In the genomic region with DNA sequence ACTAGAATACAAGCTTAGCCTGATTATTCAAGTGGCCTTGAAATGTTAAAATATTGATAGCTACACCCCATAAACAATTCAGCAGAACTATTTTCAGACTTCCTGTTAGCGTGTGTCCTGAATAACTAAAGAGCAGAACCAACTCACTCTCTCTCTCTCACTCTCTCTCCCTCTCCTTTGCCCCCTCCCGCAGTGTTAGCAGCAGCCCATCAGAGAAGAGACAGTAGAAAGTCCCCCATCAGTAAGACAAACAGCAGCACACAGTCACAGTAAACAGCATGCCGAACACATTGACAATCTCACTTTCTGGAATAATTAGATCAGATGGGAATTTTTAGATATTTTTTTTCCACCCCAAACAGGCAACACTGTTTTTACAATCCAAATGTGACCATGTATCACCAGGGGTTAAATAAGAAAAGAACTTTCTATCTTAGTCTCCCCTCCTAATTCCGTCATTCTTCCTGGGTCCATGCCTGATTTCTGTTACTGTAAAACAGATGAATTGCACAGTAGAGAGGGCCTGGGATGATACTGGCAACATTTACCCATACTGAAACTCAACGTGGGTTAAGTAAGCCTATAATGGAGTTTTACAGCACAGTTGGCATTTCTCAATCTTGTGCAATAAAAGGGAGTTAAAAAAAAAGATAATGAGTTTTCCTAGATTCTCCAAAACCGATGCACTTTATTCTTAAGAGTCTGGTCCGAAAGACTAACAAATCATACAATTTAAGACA, we compare ENCODE assay signal across 8 mouse cellular contexts. TPM values are rescaled to one million over a fixed set of nuclear protein-coding genes. Genes with fewer than 3 reads are reported as not detected.
DNase-seq lines count a peak whose midpoint lies in the region; ATAC-seq lines count a peak whose summit lies in the region.

No protein-coding gene starts in this region.

- H3K9me3 ChIP-seq in neural tube, embryonic 12.5 days, result no peaks in the 10 kb centered on the region
- no peaks in the 10 kb centered on the region for H3K9me3 ChIP-seq in embryonic facial prominence, embryonic 15.5 days (replicated peaks)
- 0 out of 2 replicates have a peak, but pooled peaks cover under 1% of the 10 kb centered on the region for H3K9me3 ChIP-seq in intestine, embryonic 14.5 days (ENCODE audit: control insufficient read depth, low read length)
- no peaks in the 10 kb centered on the region for H3K9me3 ChIP-seq in midbrain, embryonic 14.5 days (ENCODE audit: control insufficient read depth, low read length)

- H3K27me3 ChIP-seq in neural tube, embryonic 12.5 days (replicated peaks), result peaks cover 31% of the 10 kb centered on the region
- H3K27me3 ChIP-seq in embryonic facial prominence, embryonic 15.5 days, result no peaks in the 10 kb centered on the region
- H3K27me3 ChIP-seq in intestine, embryonic 14.5 days (replicated peaks; ENCODE audit: control insufficient read depth, insufficient read depth, low read length), result no peaks in the 10 kb centered on the region
- no peaks in the 10 kb centered on the region for H3K27me3 ChIP-seq in midbrain, embryonic 14.5 days (ENCODE audit: control insufficient read depth, insufficient read depth, low read length)

- DNase-seq in neural tube, embryonic 10.5 days (ENCODE audit: extremely low spot score, low spot score), result no peak
- no peak for DNase-seq in intestine, embryonic 14.5 days (ENCODE audit: low spot score)
- no peak for DNase-seq in midbrain, embryonic 14.5 days
- DNase-seq in frontal cortex, postnatal 14 days (ENCODE audit: low spot score in 2 of 2), result no peak
- no peak for DNase-seq in cerebellum, postnatal 4 days (ENCODE audit: low spot score in 2 of 2)
- no peak for DNase-seq in urinary bladder, postnatal 4 days (ENCODE audit: low spot score in 2 of 2)

- peak overlapping the region; percentile 92 for H3K4me2 ChIP-seq in neural tube, embryonic 12.5 days (replicated peaks)
- H3K4me2 ChIP-seq in embryonic facial prominence, embryonic 15.5 days (replicated peaks), result peak overlapping the region; percentile 95
- peak overlapping the region; percentile 97 for H3K4me2 ChIP-seq in intestine, embryonic 14.5 days (ENCODE audit: low read length)
- H3K4me2 ChIP-seq in midbrain, embryonic 14.5 days (ENCODE audit: low read length), result peak overlapping the region; percentile 93

- no peak overlapping the region for H3K4me3 ChIP-seq in neural tube, embryonic 12.5 days
- peak overlapping the region; percentile 76 for H3K4me3 ChIP-seq in embryonic facial prominence, embryonic 15.5 days (replicated peaks)
- peak overlapping the region; percentile 56 for H3K4me3 ChIP-seq in intestine, embryonic 14.5 days (ENCODE audit: low read depth, low read length)
- H3K4me3 ChIP-seq in midbrain, embryonic 14.5 days (replicated peaks; ENCODE audit: low read depth, low read length), result peak overlapping the region; percentile 82

- no peak for ATAC-seq in neural tube, embryonic 12.5 days (ENCODE audit: low FRiP score, low read depth)
- no peak for ATAC-seq in embryonic facial prominence, embryonic 15.5 days (ENCODE audit: insufficient number of reproducible peaks, low FRiP score, low TSS enrichment, low read depth)
- ATAC-seq in intestine, embryonic 14.5 days (replicated peaks; ENCODE audit: low FRiP score, low TSS enrichment, low read depth), result no peak
- no peak for ATAC-seq in midbrain, embryonic 14.5 days (ENCODE audit: low FRiP score, low TSS enrichment)

- no peaks in the 10 kb centered on the region; the same call in 1 of the 2 replicates for H3K36me3 ChIP-seq in neural tube, embryonic 12.5 days
- peaks cover 3% of the 10 kb centered on the region; the same call in 1 of the 2 replicates for H3K36me3 ChIP-seq in embryonic facial prominence, embryonic 15.5 days
- no peaks in the 10 kb centered on the region; the same call in 1 of the 2 replicates for H3K36me3 ChIP-seq in intestine, embryonic 14.5 days (ENCODE audit: control insufficient read depth, insufficient read depth, low read length)
- H3K36me3 ChIP-seq in midbrain, embryonic 14.5 days (ENCODE audit: control insufficient read depth, insufficient read depth, low read length), result no peaks in the 10 kb centered on the region

- peaks cover 16% of the 10 kb centered on the region for H3K4me1 ChIP-seq in neural tube, embryonic 12.5 days
- peaks cover 15% of the 10 kb centered on the region; the same call in 1 of the 2 replicates for H3K4me1 ChIP-seq in embryonic facial prominence, embryonic 15.5 days
- H3K4me1 ChIP-seq in intestine, embryonic 14.5 days (replicated peaks; ENCODE audit: control insufficient read depth, insufficient read depth, low read length), result peaks cover 3% of the 10 kb centered on the region; the same call in 1 of the 2 replicates
- H3K4me1 ChIP-seq in midbrain, embryonic 14.5 days (ENCODE audit: control insufficient read depth, insufficient read depth, low read length), result peaks cover 14% of the 10 kb centered on the region

- H3K27ac ChIP-seq in neural tube, embryonic 12.5 days, result no peak overlapping the region
- H3K27ac ChIP-seq in embryonic facial prominence, embryonic 15.5 days (replicated peaks), result no peak overlapping the region; the same call in 1 of the 2 replicates
- no peak overlapping the region for H3K27ac ChIP-seq in intestine, embryonic 14.5 days (ENCODE audit: low read depth)
- no peak overlapping the region for H3K27ac ChIP-seq in midbrain, embryonic 14.5 days (replicated peaks; ENCODE audit: low read depth, low read length)

- WGBS in neural tube, embryonic 12.5 days, result 48% methylated on average over 7 of the region's 7 CpGs
- WGBS in embryonic facial prominence, embryonic 15.5 days, result 26% methylated on average over 7 of the region's 7 CpGs
- 35% methylated on average over 7 of the region's 7 CpGs for WGBS in intestine, embryonic 14.5 days
- 56% methylated on average over 7 of the region's 7 CpGs for WGBS in midbrain, embryonic 14.5 days

- H3K9ac ChIP-seq in neural tube, embryonic 12.5 days, result no peak overlapping the region
- no peak overlapping the region for H3K9ac ChIP-seq in embryonic facial prominence, embryonic 15.5 days
- no peak overlapping the region for H3K9ac ChIP-seq in intestine, embryonic 14.5 days (ENCODE audit: low read length)
- H3K9ac ChIP-seq in midbrain, embryonic 14.5 days (replicated peaks; ENCODE audit: low read length), result peak overlapping the region; percentile 86; the same call in 1 of the 2 replicates

RNA-seq across cellular contexts. Expression of gene Sgpp1, which starts 2.0 kb away (rescaled TPM):
- polyA plus RNA-seq in neural tube, embryonic 12.5 days (2016; fragmentation: Nextera tagmentation; extraction: Ambion mirVana), result 8.3 and 8.6 TPM in 2 replicates
- 29.0 and 30.4 TPM in 2 replicates for polyA plus RNA-seq in embryonic facial prominence, embryonic 15.5 days (2015; fragmentation: Nextera tagmentation; extraction: Ambion mirVana)
- polyA plus RNA-seq in intestine, embryonic 14.5 days (2014; fragmentation: Nextera tagmentation; extraction: Ambion mirVana), result 14.3 and 15.4 TPM in 2 replicates
- polyA plus RNA-seq in midbrain, embryonic 14.5 days (2014; fragmentation: Nextera tagmentation; extraction: Ambion mirVana), result 12.6 and 14.6 TPM in 2 replicates
